Mouse (Mus musculus) neural tube, embryonic 15.5 days (tissue): ENCODE data around the gene Gm37240. TPM values are rescaled to one million over a fixed set of nuclear protein-coding genes. Genes with fewer than 3 reads are reported as not detected.
"Not testable (repeated sequence)": the region's sequence is repeated elsewhere in the genome, so short reads cannot be mapped to it uniquely, and the experiment has no call there.

Experiments
- ATAC-seq: fragments of 200-750 bp; cut with Nextera tagmentation; 2 replicates; pipeline ENCODE4 v1.8.0; 2017; ENCODE audit warnings: mild to moderate bottlenecking, moderate TSS enrichment, moderate library complexity; ENCODE audit not compliant: low FRiP score
- H3K27ac ChIP-seq: fragments of 300-500 bp; sonication (generic); replicated peaks from 2 replicates; pipeline ENCODE4 v1.5.1; 2015; ENCODE audit warnings: mild to moderate bottlenecking, inconsistent platforms
- H3K27me3 ChIP-seq: fragments of 300-500 bp; sonication (generic); replicated peaks from 2 replicates; pipeline ENCODE4 v1.6.1; 2015; ENCODE audit warnings: inconsistent platforms
- H3K36me3 ChIP-seq: fragments of 300-500 bp; sonication (generic); 2 replicates; pipeline ENCODE4 v1.6.1; 2015; ENCODE audit warnings: inconsistent platforms
- H3K4me1 ChIP-seq: fragments of 300-500 bp; sonication (generic); 2 replicates; pipeline ENCODE4 v1.6.1; 2015; ENCODE audit warnings: inconsistent platforms
- H3K4me2 ChIP-seq: fragments of 300-500 bp; sonication (generic); 2 replicates; pipeline ENCODE4 v1.6.1; 2015; ENCODE audit warnings: inconsistent platforms, mild to moderate bottlenecking, moderate library complexity
- H3K4me3 ChIP-seq: fragments of 300-500 bp; sonication (generic); replicated peaks from 2 replicates; pipeline ENCODE4 v1.5.1; 2015; ENCODE audit warnings: mild to moderate bottlenecking, inconsistent platforms
- H3K9ac ChIP-seq: fragments of 300-500 bp; sonication (generic); replicated peaks from 2 replicates; pipeline ENCODE4 v1.6.1; 2015; ENCODE audit warnings: mild to moderate bottlenecking, inconsistent platforms
- H3K9me3 ChIP-seq: fragments of 300-500 bp; sonication (generic); replicated peaks from 2 replicates; pipeline ENCODE4 v1.6.1; 2016; ENCODE audit warnings: inconsistent platforms
- WGBS: fragments of 180-500 bp; shearing (Covaris S2); methylation state at CpG from one replicate; pipeline ENCODE4 v1.1.7; 2015; ENCODE audit warnings: mixed read lengths; 5-methylcytosine and 5-hydroxymethylcytosine counted together
- polyA plus RNA-seq: library from polyadenylated mRNA; unstranded; fragments of >200 nt; fragmentation: Nextera tagmentation; extraction: Ambion mirVana; gene quantifications from 2 replicates; pipeline ENCODE4 v1.2.1, GENCODE M21; 2015

Gm37240 gene
- polyA plus RNA-seq, 1 experiment from 2014 or later = 0.99 TPM

DNA sequence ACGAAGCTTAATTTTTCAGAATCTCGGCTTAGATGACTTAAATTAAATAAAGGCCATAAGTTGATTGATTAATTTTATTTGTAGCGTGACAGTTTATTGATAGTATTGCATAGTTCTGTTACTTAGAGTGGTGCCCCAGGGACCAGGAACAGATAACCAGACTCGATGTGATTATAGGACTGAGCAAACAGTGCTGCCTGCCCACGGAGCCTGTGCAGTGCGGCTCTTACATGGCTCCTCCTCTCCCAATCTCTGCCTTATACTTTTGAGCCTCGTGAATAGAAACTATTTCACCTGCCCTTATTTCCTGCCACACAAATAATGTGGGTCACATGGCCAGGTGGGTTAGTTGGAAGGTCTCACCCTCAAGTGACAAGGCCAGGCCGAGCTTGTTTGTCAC lies 989.4 kb downstream of the Gm37240 start:
- H3K36me3 ChIP-seq = no peaks in the 10 kb centered on the region
- no peak for ATAC-seq
- H3K4me1 ChIP-seq = no peaks in the 10 kb centered on the region
- H3K4me3 ChIP-seq = no peak overlapping the region
- H3K9ac ChIP-seq = no peak overlapping the region
- no peak overlapping the region for H3K4me2 ChIP-seq
- WGBS = 87% methylated on average over 8 of the region's 8 CpGs
- no peaks in the 10 kb centered on the region for H3K27me3 ChIP-seq
- no peaks in the 10 kb centered on the region for H3K9me3 ChIP-seq
- no peak overlapping the region for H3K27ac ChIP-seq

DNA sequence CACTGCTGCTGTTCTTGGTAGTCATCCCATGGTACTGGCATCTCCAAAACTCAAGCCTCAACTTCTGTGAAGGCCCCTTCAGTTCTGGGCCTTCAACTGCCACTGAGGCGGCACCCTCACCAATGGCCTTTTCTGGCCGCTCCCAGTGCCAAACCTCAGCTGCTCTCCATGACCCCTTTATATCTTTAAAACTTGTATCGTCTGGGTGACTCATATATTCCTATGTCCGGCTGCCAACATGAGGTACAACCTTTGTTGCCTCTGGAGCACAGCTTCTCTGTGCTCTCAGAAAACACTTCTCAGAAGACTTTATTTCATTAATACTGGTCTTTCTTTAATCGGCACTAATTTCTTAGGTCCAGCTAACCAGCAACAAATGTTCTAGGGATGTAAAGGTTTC lies 996.3 kb downstream of the Gm37240 start:
- WGBS = 97% methylated on average over 5 of the region's 5 CpGs
- H3K27me3 ChIP-seq = no peaks in the 10 kb centered on the region
- H3K4me3 ChIP-seq = no peak overlapping the region
- H3K9me3 ChIP-seq = no peaks in the 10 kb centered on the region
- no peaks in the 10 kb centered on the region for H3K4me1 ChIP-seq
- no peak for ATAC-seq
- H3K27ac ChIP-seq = no peak overlapping the region
- H3K4me2 ChIP-seq = no peak overlapping the region
- H3K36me3 ChIP-seq = no peaks in the 10 kb centered on the region
- H3K9ac ChIP-seq = no peak overlapping the region

DNA sequence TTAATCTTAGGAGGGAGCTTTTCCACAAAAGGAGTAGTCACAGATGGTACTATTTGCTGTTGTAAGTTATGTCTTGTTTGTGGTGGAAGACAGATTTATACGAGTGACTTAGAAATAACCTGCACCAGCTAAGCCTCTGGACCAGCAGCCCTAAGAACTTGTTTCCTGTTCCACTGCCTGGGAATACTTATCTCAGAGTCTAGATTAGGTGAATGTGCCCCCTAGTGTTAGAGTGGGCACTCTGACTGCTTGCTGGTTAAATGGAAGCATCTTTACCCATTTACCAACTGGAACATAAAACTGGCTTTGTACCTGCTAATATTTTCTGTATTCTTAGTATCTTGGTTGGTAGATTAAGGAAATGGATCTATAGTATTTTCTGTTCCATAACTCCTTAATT lies 997.7 kb downstream of the Gm37240 start:
- ATAC-seq = no peak
- no peak overlapping the region for H3K4me2 ChIP-seq
- no peaks in the 10 kb centered on the region for H3K9me3 ChIP-seq
- 69% methylated on average over 1 of the region's 1 CpGs for WGBS
- H3K4me3 ChIP-seq = no peak overlapping the region
- no peak overlapping the region for H3K9ac ChIP-seq
- no peaks in the 10 kb centered on the region for H3K4me1 ChIP-seq
- H3K36me3 ChIP-seq = no peaks in the 10 kb centered on the region
- no peak overlapping the region for H3K27ac ChIP-seq
- no peaks in the 10 kb centered on the region for H3K27me3 ChIP-seq

DNA sequence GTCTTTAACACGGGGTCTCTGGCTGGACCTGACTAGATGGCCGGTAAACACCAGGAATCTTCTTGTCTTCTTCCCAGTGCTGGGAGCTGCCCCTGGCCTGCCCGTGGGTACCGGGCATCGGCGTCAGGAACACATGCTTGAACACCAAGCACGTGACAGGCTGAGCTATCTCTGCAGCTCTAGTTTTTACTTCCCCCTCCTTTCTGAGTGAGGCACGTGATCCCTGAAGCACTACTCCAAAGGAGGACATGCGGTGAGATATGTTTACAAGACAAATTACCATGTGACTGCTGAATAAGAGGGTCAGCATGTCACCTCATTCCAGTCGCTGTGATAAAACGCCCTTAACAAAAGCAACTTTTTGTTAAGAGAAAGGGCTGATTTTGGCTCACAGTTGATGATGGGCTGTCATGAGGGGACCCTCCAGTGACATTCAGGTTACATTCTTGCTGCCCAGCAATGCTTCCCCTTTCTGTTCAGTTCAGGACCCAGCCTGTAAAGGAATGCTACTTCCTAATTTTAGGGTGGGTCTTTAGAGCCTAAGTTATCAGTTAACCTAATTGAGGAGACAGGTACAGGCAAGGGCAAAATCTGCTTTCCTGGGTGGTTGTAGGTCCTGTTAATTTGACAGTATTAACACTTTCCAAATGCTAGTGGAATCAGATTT lies 1003.4 kb downstream of the Gm37240 start:
- Histone ChIP-seq H3K4me3 (no peak overlapping the region), H3K36me3 (no peaks in the 10 kb centered on the region), H3K27me3 (no peaks in the 10 kb centered on the region), H3K4me2 (no peak overlapping the region), H3K27ac (no peak overlapping the region), H3K9ac (no peak overlapping the region), H3K9me3 (no peaks in the 10 kb centered on the region), H3K4me1 (no peaks in the 10 kb centered on the region)
- no peak for ATAC-seq
- WGBS = 37% methylated on average over 11 of the region's 11 CpGs

DNA sequence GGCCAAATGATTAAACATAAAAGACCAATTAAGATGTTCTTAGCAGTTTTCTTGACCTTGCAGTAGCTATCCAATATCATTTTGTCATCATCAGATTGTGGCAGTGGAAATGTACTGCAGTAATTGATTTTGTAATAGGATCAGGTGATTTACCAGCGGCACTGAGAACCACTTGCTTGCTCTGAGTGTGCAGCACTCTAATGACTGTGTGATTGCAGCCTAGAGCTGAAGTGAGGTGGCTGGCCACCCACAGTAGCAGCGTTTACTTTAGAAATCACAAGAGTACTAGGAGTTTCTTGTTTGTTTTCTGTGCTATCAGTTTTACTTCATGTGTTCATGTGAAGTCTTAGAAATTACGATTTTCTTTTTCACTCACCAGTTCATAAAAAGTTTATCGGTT lies 1011.1 kb downstream of the Gm37240 start:
- Histone ChIP-seq H3K4me1 (no peaks in the 10 kb centered on the region), H3K9ac (no peak overlapping the region), H3K4me2 (no peak overlapping the region), H3K36me3 (no peaks in the 10 kb centered on the region), H3K27ac (no peak overlapping the region), H3K27me3 (no peaks in the 10 kb centered on the region), H3K9me3 (no peaks in the 10 kb centered on the region), H3K4me3 (no peak overlapping the region)
- WGBS = 76% methylated on average over 4 of the region's 4 CpGs
- no peak for ATAC-seq

DNA sequence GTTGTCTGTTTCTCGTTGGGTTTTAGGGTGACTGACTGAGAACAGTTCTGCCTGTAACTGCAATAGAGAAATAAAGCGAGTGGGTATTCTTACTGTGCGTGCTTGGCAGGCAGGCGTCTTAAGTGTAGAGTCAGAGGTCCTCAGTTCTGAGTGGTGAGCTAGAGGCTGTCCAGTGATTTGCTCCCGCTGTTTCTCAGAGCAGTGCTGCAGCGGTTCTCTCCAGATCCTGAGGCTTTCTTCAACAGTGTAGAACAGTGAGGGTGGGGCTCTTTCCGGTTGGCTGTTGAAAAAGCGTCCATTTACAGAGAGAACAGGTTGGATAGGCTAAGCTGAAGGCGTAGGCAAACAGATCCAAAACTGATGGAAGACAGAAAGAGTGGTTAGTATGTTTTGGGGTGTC lies 1012.0 kb downstream of the Gm37240 start:
- Histone ChIP-seq H3K9me3 (no peaks in the 10 kb centered on the region), H3K4me1 (no peaks in the 10 kb centered on the region), H3K36me3 (no peaks in the 10 kb centered on the region), H3K4me3 (no peak overlapping the region), H3K4me2 (no peak overlapping the region), H3K27ac (no peak overlapping the region), H3K27me3 (no peaks in the 10 kb centered on the region), H3K9ac (no peak overlapping the region)
- ATAC-seq = no peak
- 84% methylated on average over 9 of the region's 9 CpGs for WGBS

DNA sequence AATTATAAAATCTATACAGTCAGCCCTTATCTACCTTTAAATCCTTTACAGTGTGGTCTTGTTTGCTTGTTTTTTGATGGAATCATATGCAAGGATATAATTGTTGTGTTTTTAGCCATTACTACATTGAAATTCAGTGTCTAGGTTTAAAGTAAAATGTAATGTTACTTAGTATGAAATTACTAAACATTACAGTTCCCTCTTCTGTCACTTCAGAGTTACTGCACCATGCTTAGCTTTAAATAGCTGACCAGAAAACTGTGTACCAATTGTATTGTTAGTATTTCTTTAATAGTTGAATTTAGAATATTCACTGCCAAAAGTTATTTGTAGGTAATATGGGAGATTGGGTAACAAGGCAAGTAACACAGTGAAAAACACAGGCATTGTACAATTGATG lies 1017.2 kb downstream of the Gm37240 start:
- ATAC-seq = no peak
- Histone ChIP-seq H3K4me1 (peaks cover 16% of the 10 kb centered on the region), H3K4me3 (no peak overlapping the region), H3K9me3 (no peaks in the 10 kb centered on the region), H3K27me3 (no peaks in the 10 kb centered on the region), H3K36me3 (no peaks in the 10 kb centered on the region), H3K4me2 (no peak overlapping the region), H3K27ac (no peak overlapping the region), H3K9ac (no peak overlapping the region)

DNA sequence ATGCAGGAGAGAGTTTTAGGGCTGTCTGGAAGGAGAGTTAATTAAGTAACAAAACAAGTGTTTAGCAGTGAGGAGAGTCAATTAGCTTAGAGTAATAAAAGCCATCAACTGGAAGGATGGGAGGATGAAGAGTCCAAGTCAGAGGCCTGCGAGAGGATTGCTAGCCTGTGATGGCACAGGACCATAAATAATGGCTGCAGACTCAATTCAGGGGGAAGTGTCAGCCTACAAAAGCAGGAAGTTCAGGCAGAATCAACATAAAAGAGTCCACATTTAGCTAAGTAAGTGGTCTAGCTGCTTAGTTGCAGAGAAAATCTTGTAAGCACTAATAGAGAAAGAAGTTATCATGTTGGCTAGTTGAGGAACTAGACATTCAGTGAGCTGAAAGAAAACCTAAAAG lies 1019.3 kb downstream of the Gm37240 start:
- WGBS = 7% methylated on average over 1 of the region's 1 CpGs
- Histone ChIP-seq H3K4me2 (no peak overlapping the region), H3K27me3 (no peaks in the 10 kb centered on the region), H3K9ac (no peak overlapping the region), H3K4me3 (no peak overlapping the region), H3K36me3 (no peaks in the 10 kb centered on the region), H3K4me1 (peaks cover 16% of the 10 kb centered on the region), H3K9me3 (no peaks in the 10 kb centered on the region), H3K27ac (no peak overlapping the region; the same call in 1 of the 2 replicates)
- ATAC-seq = no peak

DNA sequence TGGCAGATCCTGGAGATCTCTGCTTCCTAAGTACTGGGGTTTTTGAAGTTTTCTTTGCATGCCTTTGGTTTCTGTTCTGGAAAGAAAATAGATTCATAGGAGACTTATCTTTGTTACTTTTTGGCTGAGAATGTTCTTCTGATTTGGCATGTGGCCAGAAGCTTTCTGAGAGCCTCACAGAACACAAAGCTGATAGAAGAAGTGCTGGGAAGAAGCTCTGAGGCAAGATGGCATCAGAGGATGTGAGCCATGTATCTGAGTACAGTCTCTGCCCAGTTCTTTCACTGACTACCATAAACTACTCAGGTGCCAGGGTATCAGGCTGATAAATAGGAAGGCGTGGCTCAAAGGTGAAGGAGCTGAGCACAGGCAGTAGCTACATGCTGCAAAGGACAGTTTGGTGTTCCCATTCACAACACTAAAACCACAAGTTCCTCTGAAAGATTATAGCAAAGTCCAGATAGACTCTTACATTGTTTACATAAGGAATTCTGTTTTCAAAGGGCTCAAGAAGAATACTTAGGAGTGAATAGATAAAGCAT lies 1019.8 kb downstream of the Gm37240 start:
- ATAC-seq = no peak
- 52% methylated on average over 1 of the region's 1 CpGs for WGBS
- no peaks in the 10 kb centered on the region for H3K27me3 ChIP-seq
- H3K4me1 ChIP-seq = peaks cover 16% of the 10 kb centered on the region
- peak overlapping the region; percentile 41; the same call in 1 of the 2 replicates for H3K27ac ChIP-seq
- no peak overlapping the region for H3K9ac ChIP-seq
- no peaks in the 10 kb centered on the region for H3K36me3 ChIP-seq
- no peak overlapping the region for H3K4me2 ChIP-seq
- no peaks in the 10 kb centered on the region for H3K9me3 ChIP-seq
- H3K4me3 ChIP-seq = no peak overlapping the region

DNA sequence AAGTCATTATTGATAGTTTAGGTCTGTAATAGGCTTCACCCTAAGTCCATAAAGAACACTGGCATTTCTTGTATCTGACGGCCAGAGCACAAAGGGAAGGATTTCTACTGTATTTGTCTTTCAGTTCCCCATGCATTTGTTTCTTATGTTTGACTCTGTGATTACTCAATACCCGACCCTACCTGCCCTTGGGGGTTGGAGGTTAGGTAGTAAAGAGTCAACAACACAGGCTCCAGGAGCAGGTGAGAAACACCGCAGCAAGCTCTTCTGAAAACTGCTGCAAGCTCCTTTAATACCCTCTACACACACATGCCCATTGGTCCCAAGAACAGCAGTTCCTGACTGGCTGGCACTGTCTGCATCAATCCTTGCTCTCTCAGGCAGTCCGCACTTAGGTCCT lies 1020.5 kb downstream of the Gm37240 start:
- H3K4me3 ChIP-seq = no peak overlapping the region
- no peaks in the 10 kb centered on the region for H3K27me3 ChIP-seq
- no peaks in the 10 kb centered on the region for H3K36me3 ChIP-seq
- 70% methylated on average over 4 of the region's 4 CpGs for WGBS
- no peak overlapping the region for H3K9ac ChIP-seq
- peaks cover 16% of the 10 kb centered on the region for H3K4me1 ChIP-seq
- H3K9me3 ChIP-seq = no peaks in the 10 kb centered on the region
- no peak for ATAC-seq
- no peak overlapping the region for H3K4me2 ChIP-seq
- no peak overlapping the region for H3K27ac ChIP-seq

DNA sequence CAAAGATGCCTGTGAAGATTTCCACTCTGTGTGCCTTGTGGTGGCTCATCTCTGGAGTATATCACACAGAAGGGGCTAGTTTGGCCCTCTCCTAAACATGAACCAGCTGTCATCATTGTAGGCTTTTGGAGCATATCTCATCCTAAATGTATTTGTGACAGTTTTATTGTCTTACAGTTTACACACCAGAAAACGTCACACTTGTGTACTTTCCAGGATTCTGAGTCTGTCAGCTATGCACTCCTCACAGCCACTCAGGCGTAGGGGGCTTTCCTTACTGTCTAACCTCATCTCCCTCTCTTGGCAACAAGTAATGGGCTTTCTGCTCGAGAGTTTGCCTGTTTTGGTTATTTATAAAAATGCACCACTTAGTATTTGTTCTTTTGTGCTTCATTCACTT lies 1021.6 kb downstream of the Gm37240 start:
- Histone ChIP-seq H3K4me1 (peaks cover 16% of the 10 kb centered on the region), H3K9ac (no peak overlapping the region), H3K4me2 (no peak overlapping the region), H3K9me3 (no peaks in the 10 kb centered on the region), H3K36me3 (no peaks in the 10 kb centered on the region), H3K4me3 (no peak overlapping the region), H3K27me3 (no peaks in the 10 kb centered on the region), H3K27ac (no peak overlapping the region)
- WGBS = 66% methylated on average over 3 of the region's 3 CpGs
- ATAC-seq = no peak

DNA sequence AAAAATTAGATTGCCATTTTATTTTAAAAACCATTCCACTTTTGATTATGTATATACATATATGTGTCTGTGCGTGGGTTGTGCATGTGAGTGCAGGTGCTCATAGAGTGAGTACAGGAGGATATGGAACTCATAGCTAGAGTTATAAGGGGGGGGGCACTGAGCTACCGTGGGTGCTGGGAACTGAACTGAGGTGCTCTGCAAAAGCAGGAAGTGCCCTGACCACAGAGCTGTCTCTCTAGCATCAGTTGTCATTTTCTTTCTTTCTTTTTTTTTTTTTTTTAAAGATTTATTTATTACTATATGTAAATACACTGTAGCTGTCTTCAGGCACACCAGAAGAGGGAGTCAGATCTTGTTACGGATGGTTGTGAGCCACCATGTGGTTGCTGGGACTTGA lies 1025.5 kb downstream of the Gm37240 start:
- H3K9me3 ChIP-seq, H3K9ac ChIP-seq, H3K36me3 ChIP-seq, H3K27ac ChIP-seq, H3K4me3 ChIP-seq, H3K27me3 ChIP-seq, H3K4me2 ChIP-seq, H3K4me1 ChIP-seq, ATAC-seq: not testable (repeated sequence)
- 93% methylated on average over 3 of the region's 3 CpGs for WGBS
